Mouse (Mus musculus) liver, adult 2 months (tissue): ENCODE results near the gene Lmntd1.

Experiments
- CTCF ChIP-seq: fragments of 200-500 bp; IDR thresholded peaks from 2 replicates; pipeline ENCODE4 v1.5.1; 2011; ENCODE audit warnings: low read depth, low read length, control low read depth
- POLR2A ChIP-seq: fragments of 200-500 bp; IDR thresholded peaks from 2 replicates; pipeline ENCODE4 v1.6.1; 2011; ENCODE audit warnings: low read length, control low read depth; ENCODE audit not compliant: insufficient read depth; ENCODE audit errors: extremely low read depth

DNA sequence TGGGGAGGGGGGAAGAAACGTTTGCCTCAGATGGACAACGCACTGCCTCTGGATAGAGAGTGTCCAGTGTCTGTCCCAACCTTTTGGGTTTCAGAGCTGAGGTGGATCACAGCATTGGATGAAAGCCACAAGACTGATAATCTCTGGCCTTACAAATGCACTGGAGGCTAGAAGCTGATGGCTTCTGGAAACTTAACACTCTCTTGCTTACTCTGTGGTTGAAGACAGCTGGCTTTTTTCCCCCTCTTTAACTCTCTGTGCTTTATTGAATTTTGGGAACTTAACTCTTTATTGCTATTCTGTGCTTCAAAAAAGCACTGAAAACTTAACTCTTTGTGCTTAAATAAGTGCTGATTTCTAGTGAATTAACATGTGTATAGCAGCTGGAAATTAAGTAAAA lies 223.7 kb downstream of the Lmntd1 start:
- TF ChIP-seq CTCF = no peak
- TF ChIP-seq POLR2A = no peak
